Mouse (Mus musculus): ENCODE results near the gene Myl6.

DNA sequence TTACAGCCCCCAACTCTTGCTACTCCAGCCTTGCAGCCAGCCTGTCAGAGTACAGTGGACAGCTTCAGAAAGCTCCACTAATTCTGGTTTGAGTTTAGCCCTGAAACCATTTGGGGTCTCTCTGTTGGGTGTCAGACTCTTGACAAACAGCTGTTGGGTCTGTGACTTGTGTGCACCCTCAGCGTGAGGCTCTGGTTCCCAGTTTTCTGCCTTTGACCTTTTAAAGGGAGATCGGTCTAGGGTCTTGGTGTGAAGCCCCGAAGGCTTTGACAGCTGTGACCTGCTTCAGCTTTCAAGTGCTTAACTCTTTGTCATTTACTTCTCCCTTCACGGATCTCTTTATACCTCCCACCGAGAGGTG, 33.7 kb downstream of the Myl6 start:
- no peak for TF ChIP-seq MYOG (IDR thresholded peaks at IDR 0.05; ENCODE audit: control insufficient read depth in 1 of 3, insufficient read depth in 1 of 3, insufficient read length in 2 of 3, low read depth in 2 of 3)
- TF ChIP-seq POLR2A (IDR thresholded peaks at IDR 0.05; ENCODE audit: insufficient read length, low read depth), result no peak
- TF ChIP-seq TCF12 (IDR thresholded peaks at IDR 0.05; ENCODE audit: insufficient read depth, poor library complexity, severe bottlenecking), result no peak
- TF ChIP-seq POLR2AphosphoS2 (IDR thresholded peaks at IDR 0.05; ENCODE audit: insufficient read length, low read depth), result no peak
- TF ChIP-seq MAX (IDR thresholded peaks at IDR 0.05; ENCODE audit: low read depth), result no peak
- TF ChIP-seq USF1 (IDR thresholded peaks at IDR 0.05; ENCODE audit: low read depth), result no peak
- no peak for TF ChIP-seq E2F4 (IDR thresholded peaks at IDR 0.05; ENCODE audit: insufficient read depth)
- TF ChIP-seq TCF3 (IDR thresholded peaks at IDR 0.05; ENCODE audit: insufficient read length, low read depth), result no peak
- TF ChIP-seq REST (IDR thresholded peaks at IDR 0.05; ENCODE audit: insufficient read depth, insufficient read length), result no peak
- no peak for TF ChIP-seq CEBPB (IDR thresholded peaks at IDR 0.05; ENCODE audit: insufficient read depth, poor library complexity, severe bottlenecking)
